Mouse (Mus musculus) forebrain, embryonic 14.5 days (tissue): ENCODE data around the gene Gm38655. TPM values are rescaled to one million over a fixed set of nuclear protein-coding genes. Genes with fewer than 3 reads are reported as not detected.
"Not testable (repeated sequence)": the region's sequence is repeated elsewhere in the genome, so short reads cannot be mapped to it uniquely, and the experiment has no call there.

Source experiments
- ATAC-seq: fragments of 200-750 bp; cut with Nextera tagmentation; 2 replicates; pipeline ENCODE4 v1.8.0; 2017; ENCODE audit warnings: mild to moderate bottlenecking, moderate library complexity
- DNase-seq: peaks from one replicate; pipeline ENCODE4 v3.0.0-alpha.2; 2015; ENCODE audit warnings: low spot score
- H3K27ac ChIP-seq: fragments of 300-500 bp; sonication (generic); 2 replicates; pipeline ENCODE4 v1.5.1; 2014; ENCODE audit warnings: low read depth, mild to moderate bottlenecking, control low read depth, low read length, moderate library complexity
- H3K27me3 ChIP-seq: fragments of 300-500 bp; sonication (generic); replicated peaks from 2 replicates; pipeline ENCODE4 v1.6.1; 2014; ENCODE audit warnings: low read length, control low read depth, mixed read lengths; ENCODE audit not compliant: control insufficient read depth, insufficient read depth
- H3K36me3 ChIP-seq: fragments of 300-500 bp; sonication (generic); 2 replicates; pipeline ENCODE4 v1.6.1; 2014; ENCODE audit warnings: low read length, control low read depth; ENCODE audit not compliant: control insufficient read depth, insufficient read depth
- H3K4me1 ChIP-seq: fragments of 300-500 bp; sonication (generic); 2 replicates; pipeline ENCODE4 v1.6.1; 2014; ENCODE audit warnings: antibody characterized with exemption, low read length, control low read depth; ENCODE audit not compliant: control insufficient read depth, insufficient read depth
- H3K4me2 ChIP-seq: fragments of 300-500 bp; sonication (generic); 2 replicates; pipeline ENCODE4 v1.6.1; 2014; ENCODE audit warnings: mild to moderate bottlenecking, control low read depth, low read length
- H3K4me3 ChIP-seq: fragments of 300-500 bp; sonication (generic); 2 replicates; pipeline ENCODE4 v1.5.1; 2014; ENCODE audit warnings: low read depth, low read length, control low read depth
- H3K9ac ChIP-seq: fragments of 300-500 bp; sonication (generic); 2 replicates; pipeline ENCODE4 v1.6.1; 2014; ENCODE audit warnings: mild to moderate bottlenecking, low read length, control low read depth, moderate library complexity
- H3K9me3 ChIP-seq: fragments of 300-500 bp; sonication (generic); replicated peaks from 2 replicates; pipeline ENCODE4 v1.6.1; 2016; ENCODE audit warnings: low read length, control low read depth, mixed read lengths; ENCODE audit not compliant: control insufficient read depth
- WGBS: fragments of 180-500 bp; shearing (Covaris S2); extraction: QIAGEN DNeasy Blood & Tissue Kit; methylation state at CpG from one replicate; pipeline ENCODE4 v1.1.7; 2014; 5-methylcytosine and 5-hydroxymethylcytosine counted together
- polyA plus RNA-seq: library from polyadenylated mRNA; unstranded; fragments of >200 nt; fragmentation: Nextera tagmentation; extraction: Ambion mirVana; gene quantifications from 2 replicates; pipeline ENCODE4 v1.2.1, GENCODE M21; 2014

The Gm38655 gene
- polyA plus RNA-seq, 1 experiment from 2014 or later, result not detected

- Histone ChIP-seq H3K27ac (no peak overlapping the region), H3K4me2 (no peak overlapping the region), H3K36me3 (peaks cover 15% of the 10 kb centered on the region; the same call in 1 of the 2 replicates), H3K4me3 (no peak overlapping the region), H3K27me3 (no peaks in the 10 kb centered on the region), H3K4me1 (no peaks in the 10 kb centered on the region), H3K9ac (no peak overlapping the region), H3K9me3 (no peaks in the 10 kb centered on the region)
- 74% methylated on average over 4 of the region's 4 CpGs for WGBS
- DNase-seq, result no peak
- ATAC-seq, result no peak
Observed at GRCm38 (mm10) chr17:25139960-25140359, 35.3 kb downstream of the Gm38655 start.

- no peak overlapping the region for H3K4me3 ChIP-seq
- no peak overlapping the region for H3K9ac ChIP-seq
- H3K27ac ChIP-seq, result no peak overlapping the region
- peaks cover 7% of the 10 kb centered on the region for H3K4me1 ChIP-seq
- no peaks in the 10 kb centered on the region for H3K9me3 ChIP-seq
- DNase-seq (no peak), ATAC-seq (no peak)
- no peak overlapping the region for H3K4me2 ChIP-seq
- peaks cover 15% of the 10 kb centered on the region; the same call in 1 of the 2 replicates for H3K36me3 ChIP-seq
- WGBS, result 96% methylated on average over 1 of the region's 1 CpGs
- no peaks in the 10 kb centered on the region for H3K27me3 ChIP-seq
Observed at GRCm38 (mm10) chr17:25138803-25139202, 36.5 kb downstream of the Gm38655 start.

GRCm38 (mm10) chr17:25135622-25136021, 39.6 kb downstream of the Gm38655 start:
- Histone ChIP-seq H3K27me3 (no peaks in the 10 kb centered on the region), H3K27ac (no peak overlapping the region), H3K36me3 (peaks cover 11% of the 10 kb centered on the region; the same call in 1 of the 2 replicates), H3K4me2 (no peak overlapping the region), H3K9me3 (no peaks in the 10 kb centered on the region), H3K4me3 (no peak overlapping the region), H3K9ac (no peak overlapping the region), H3K4me1 (peaks cover 8% of the 10 kb centered on the region)
- ATAC-seq, result no peak
- WGBS, result 88% methylated on average over 6 of the region's 6 CpGs
- DNase-seq, result no peak

GRCm38 (mm10) chr17:25133275-25133698, 42.0 kb downstream of the Gm38655 start, which contains the start of gene Clcn7:
Gene Clcn7 (plus strand): TSS chr17:25133391.
- Histone ChIP-seq H3K4me2 (peak within 1 kb of the TSS; percentile 66), H3K27ac (no peak within 1 kb of the TSS), H3K9me3 (no peaks in the 10 kb centered on the region), H3K4me3 (peak within 1 kb of the TSS; percentile 93), H3K4me1 (peaks cover 8% of the 10 kb centered on the region), H3K9ac (peak within 1 kb of the TSS; percentile 87), H3K27me3 (no peaks in the 10 kb centered on the region), H3K36me3 (peaks cover 6% of the 10 kb centered on the region; the same call in 1 of the 2 replicates)
- ATAC-seq (peak; percentile 97), DNase-seq (peak; percentile 95)
- WGBS, result under 1% methylated on average over 40 of the region's 40 CpGs

- no peaks in the 10 kb centered on the region for H3K27me3 ChIP-seq
- no peaks in the 10 kb centered on the region for H3K9me3 ChIP-seq
- no peak overlapping the region for H3K9ac ChIP-seq
- no peak overlapping the region for H3K27ac ChIP-seq
- no peak for ATAC-seq
- no peak overlapping the region for H3K4me3 ChIP-seq
- H3K4me2 ChIP-seq, result no peak overlapping the region
- no peaks in the 10 kb centered on the region for H3K36me3 ChIP-seq
- 83% methylated on average over 1 of the region's 1 CpGs for WGBS
- H3K4me1 ChIP-seq, result peaks cover 8% of the 10 kb centered on the region
- DNase-seq, result no peak
Observed at GRCm38 (mm10) chr17:25130060-25130459, 45.2 kb downstream of the Gm38655 start.

GRCm38 (mm10) chr17:25127681-25128080, 47.6 kb downstream of the Gm38655 start:
- 72% methylated on average over 9 of the region's 9 CpGs for WGBS
- Histone ChIP-seq H3K4me3 (no peak overlapping the region), H3K27me3 (no peaks in the 10 kb centered on the region), H3K36me3 (no peaks in the 10 kb centered on the region), H3K9me3 (no peaks in the 10 kb centered on the region), H3K27ac (no peak overlapping the region), H3K4me2 (no peak overlapping the region), H3K9ac (no peak overlapping the region), H3K4me1 (no peaks in the 10 kb centered on the region)
- DNase-seq, result no peak
- no peak for ATAC-seq

- Histone ChIP-seq H3K4me1 (no peaks in the 10 kb centered on the region), H3K27ac (no peak overlapping the region), H3K4me2 (no peak overlapping the region), H3K9me3 (no peaks in the 10 kb centered on the region), H3K4me3 (no peak overlapping the region), H3K27me3 (no peaks in the 10 kb centered on the region; the same call in 1 of the 2 replicates), H3K36me3 (no peaks in the 10 kb centered on the region), H3K9ac (no peak overlapping the region)
- no peak for ATAC-seq
- WGBS, result 74% methylated on average over 8 of the region's 8 CpGs
- DNase-seq, result peak; percentile 37
Observed at GRCm38 (mm10) chr17:25127079-25127478, 48.2 kb downstream of the Gm38655 start.

- not testable (repeated sequence) for DNase-seq, H3K9me3 ChIP-seq, H3K36me3 ChIP-seq, H3K27ac ChIP-seq, ATAC-seq, H3K9ac ChIP-seq, H3K4me1 ChIP-seq, H3K4me2 ChIP-seq, H3K27me3 ChIP-seq, H3K4me3 ChIP-seq
- WGBS, result 74% methylated on average over 3 of the region's 3 CpGs
Observed at GRCm38 (mm10) chr17:25125442-25126060, 49.7 kb downstream of the Gm38655 start.

GRCm38 (mm10) chr17:25123979-25124378, 51.3 kb downstream of the Gm38655 start:
- H3K4me2 ChIP-seq, result no peak overlapping the region
- no peaks in the 10 kb centered on the region; the same call in 1 of the 2 replicates for H3K27me3 ChIP-seq
- no peaks in the 10 kb centered on the region for H3K9me3 ChIP-seq
- H3K36me3 ChIP-seq, result no peaks in the 10 kb centered on the region
- no peak overlapping the region for H3K27ac ChIP-seq
- 27% methylated on average over 7 of the region's 7 CpGs for WGBS
- DNase-seq, result no peak
- no peak overlapping the region for H3K9ac ChIP-seq
- H3K4me1 ChIP-seq, result no peaks in the 10 kb centered on the region
- no peak overlapping the region for H3K4me3 ChIP-seq
- ATAC-seq, result no peak
